Mouse (Mus musculus) small intestine, adult 2 months (tissue): ENCODE results near the gene Khdrbs2. TPM values are rescaled to one million over a fixed set of nuclear protein-coding genes. Genes with fewer than 3 reads are reported as not detected.
"Not testable (repeated sequence)": the region's sequence is repeated elsewhere in the genome, so short reads cannot be mapped to it uniquely, and the experiment has no call there.

ENCODE experiments used
- H3K27ac ChIP-seq: fragments of 200-500 bp; 2 replicates; pipeline ENCODE4 v1.5.1; 2012; ENCODE audit warnings: low read depth, low read length, control low read depth, inconsistent platforms; ENCODE audit not compliant: insufficient read depth
- H3K27me3 ChIP-seq: fragments of 200-500 bp; 2 replicates; pipeline ENCODE4 v1.6.1; 2012; ENCODE audit warnings: mild to moderate bottlenecking, moderate library complexity, low read length, inconsistent platforms; ENCODE audit not compliant: control insufficient read depth, insufficient read depth
- H3K36me3 ChIP-seq: fragments of 200-500 bp; 2 replicates; pipeline ENCODE4 v1.6.1; 2012; ENCODE audit warnings: mild to moderate bottlenecking, low read length, control low read depth, inconsistent platforms; ENCODE audit not compliant: control insufficient read depth, insufficient read depth
- H3K4me1 ChIP-seq: fragments of 200-500 bp; 2 replicates; pipeline ENCODE4 v1.6.1; 2012; ENCODE audit warnings: low read length, inconsistent platforms, mixed read lengths; ENCODE audit not compliant: control insufficient read depth, insufficient read depth, insufficient read length
- H3K4me3 ChIP-seq: fragments of 200-500 bp; 2 replicates; pipeline ENCODE4 v1.5.1; 2012; ENCODE audit warnings: low read depth, mild to moderate bottlenecking, control low read depth, inconsistent platforms, low read length, moderate library complexity
- CTCF ChIP-seq: fragments of 200-500 bp; IDR thresholded peaks from 2 replicates; pipeline ENCODE4 v1.5.1; 2012; ENCODE audit warnings: low read depth, mild to moderate bottlenecking, control low read depth, inconsistent platforms, low read length, moderate library complexity, mixed read lengths; ENCODE audit not compliant: insufficient replicate concordance, insufficient read length; ENCODE audit errors: extremely low read depth
- POLR2A ChIP-seq: fragments of 200-500 bp; IDR thresholded peaks from 2 replicates; pipeline ENCODE4 v1.6.1; 2012; ENCODE audit warnings: low read depth, mild to moderate bottlenecking, control low read depth, inconsistent platforms, low read length, moderate library complexity
- WGBS: fragments of 180-500 bp; shearing (Covaris S2); methylation state at CpG from one replicate; pipeline ENCODE4 v1.1.7; 2018; 5-methylcytosine and 5-hydroxymethylcytosine counted together
- polyA plus RNA-seq: library from polyadenylated mRNA; depleted of rRNA; stranded (reverse); fragments of >200 nt; gene quantifications from 2 replicates; pipeline ENCODE4 v1.2.3, GENCODE M21; 2012

Gene Khdrbs2
- polyA plus RNA-seq, 1 experiment, result not detected

DNA sequence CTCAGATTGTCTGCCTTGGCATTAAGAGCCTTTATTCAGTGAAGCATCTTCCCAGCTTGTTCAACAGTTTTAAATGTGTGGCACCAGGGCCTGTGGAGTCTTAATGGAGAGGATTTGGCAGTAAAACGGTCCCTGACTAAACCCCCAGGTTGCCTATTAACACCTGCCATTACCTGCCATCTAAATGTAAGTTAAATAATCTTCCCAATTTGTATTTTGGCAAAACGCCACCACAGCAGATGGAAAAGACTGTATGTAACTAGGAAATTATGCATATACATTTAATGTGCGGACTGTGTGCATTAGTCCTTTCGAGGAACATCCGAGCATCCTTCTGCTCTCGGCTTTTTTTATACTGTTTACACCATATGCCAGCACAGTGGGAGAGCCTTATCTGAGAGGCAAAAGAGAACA, 290.6 kb downstream of the Khdrbs2 start:
- no peak for TF ChIP-seq POLR2A
- TF ChIP-seq CTCF, result no peak
- H3K4me1 ChIP-seq, result no peaks in the 10 kb centered on the region
- no peaks in the 10 kb centered on the region for H3K27me3 ChIP-seq
- WGBS, result 78% methylated on average over 6 of the region's 6 CpGs
- H3K27ac ChIP-seq, result no peak overlapping the region
- H3K36me3 ChIP-seq, result no peaks in the 10 kb centered on the region
- H3K4me3 ChIP-seq, result no peak overlapping the region

DNA sequence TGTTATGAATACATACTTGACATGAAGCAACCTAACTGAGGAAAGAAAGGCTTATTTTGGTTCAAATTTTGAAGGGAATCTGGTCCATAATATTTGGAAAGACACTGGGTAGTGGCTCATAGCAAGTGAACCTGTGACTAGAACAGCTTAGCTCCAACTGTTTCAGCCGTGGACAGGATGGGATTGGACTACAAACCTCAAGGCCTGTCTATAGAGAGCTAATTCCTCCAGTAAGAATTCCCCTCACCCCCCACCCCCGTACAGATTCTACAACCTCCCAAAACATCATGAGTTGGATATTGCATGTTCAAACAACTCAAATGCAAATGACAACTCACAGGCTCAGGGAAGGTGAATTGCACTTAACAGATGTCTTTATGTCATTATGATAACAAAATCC, 298.5 kb downstream of the Khdrbs2 start:
- WGBS, result 65% methylated on average over 2 of the region's 2 CpGs
- no peaks in the 10 kb centered on the region for H3K4me1 ChIP-seq
- H3K27ac ChIP-seq, result no peak overlapping the region
- no peaks in the 10 kb centered on the region for H3K27me3 ChIP-seq
- no peak overlapping the region for H3K4me3 ChIP-seq
- TF ChIP-seq POLR2A (no peak), CTCF (no peak)
- H3K36me3 ChIP-seq, result no peaks in the 10 kb centered on the region

DNA sequence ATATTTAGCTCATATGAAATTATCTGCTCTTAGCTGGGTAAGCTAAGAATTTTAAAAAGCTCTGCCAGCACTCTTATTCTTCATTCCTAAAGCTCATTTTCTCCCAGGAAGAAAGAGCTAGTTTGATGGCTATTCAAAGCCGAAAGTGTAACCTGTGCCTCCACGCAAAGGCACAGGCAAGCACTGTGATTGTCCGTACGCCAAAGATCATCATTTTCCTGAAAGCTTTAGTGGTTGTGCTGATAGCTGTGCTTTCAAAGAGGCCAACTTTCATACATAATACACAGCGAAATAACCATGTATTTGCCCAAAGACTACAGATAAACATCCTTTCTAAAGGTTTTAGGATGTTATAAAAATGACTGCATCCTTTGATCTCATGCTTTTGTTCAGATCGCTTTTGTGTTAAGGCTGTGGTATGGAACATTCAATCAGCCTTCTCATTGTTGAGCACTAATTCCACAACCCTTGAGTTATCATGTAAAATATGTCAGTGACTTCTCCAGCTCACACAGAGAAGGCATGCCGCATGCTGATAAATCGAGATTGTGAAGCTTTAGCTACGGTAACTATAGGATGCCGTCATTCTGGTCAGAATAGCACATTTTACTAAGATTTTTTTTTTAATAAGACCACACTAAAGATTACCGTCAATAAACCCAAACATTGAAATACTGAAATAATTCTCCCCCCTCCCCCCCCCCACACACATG, 299.1 kb downstream of the Khdrbs2 start:
- H3K27ac ChIP-seq, result no peak overlapping the region
- no peaks in the 10 kb centered on the region for H3K4me1 ChIP-seq
- WGBS, result 89% methylated on average over 11 of the region's 11 CpGs
- TF ChIP-seq CTCF (no peak), POLR2A (no peak)
- no peaks in the 10 kb centered on the region for H3K36me3 ChIP-seq
- no peak overlapping the region for H3K4me3 ChIP-seq
- no peaks in the 10 kb centered on the region for H3K27me3 ChIP-seq

DNA sequence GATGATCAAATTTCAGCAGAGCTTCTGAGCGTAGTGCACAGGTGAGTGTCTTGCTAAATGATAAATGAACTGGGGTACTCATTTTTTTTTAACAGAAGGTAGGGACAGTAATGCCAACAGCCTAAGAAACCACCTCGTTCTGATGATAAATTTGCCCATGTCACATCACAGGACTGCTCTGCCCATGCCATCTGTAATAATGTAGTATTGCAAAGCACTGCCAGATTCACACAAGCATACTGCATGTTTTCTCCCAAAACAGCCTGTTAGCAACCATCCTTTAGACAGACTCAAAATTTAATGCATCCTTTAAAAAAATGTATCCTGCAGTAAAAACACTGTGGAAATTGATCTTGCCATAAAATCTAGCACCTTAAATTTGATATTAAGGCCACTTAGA, 315.4 kb downstream of the Khdrbs2 start:
- H3K4me1 ChIP-seq, result no peaks in the 10 kb centered on the region
- H3K27ac ChIP-seq, result no peak overlapping the region
- H3K36me3 ChIP-seq, result no peaks in the 10 kb centered on the region
- 70% methylated on average over 2 of the region's 2 CpGs for WGBS
- TF ChIP-seq POLR2A (no peak), CTCF (no peak)
- H3K4me3 ChIP-seq, result no peak overlapping the region
- H3K27me3 ChIP-seq, result no peaks in the 10 kb centered on the region

DNA sequence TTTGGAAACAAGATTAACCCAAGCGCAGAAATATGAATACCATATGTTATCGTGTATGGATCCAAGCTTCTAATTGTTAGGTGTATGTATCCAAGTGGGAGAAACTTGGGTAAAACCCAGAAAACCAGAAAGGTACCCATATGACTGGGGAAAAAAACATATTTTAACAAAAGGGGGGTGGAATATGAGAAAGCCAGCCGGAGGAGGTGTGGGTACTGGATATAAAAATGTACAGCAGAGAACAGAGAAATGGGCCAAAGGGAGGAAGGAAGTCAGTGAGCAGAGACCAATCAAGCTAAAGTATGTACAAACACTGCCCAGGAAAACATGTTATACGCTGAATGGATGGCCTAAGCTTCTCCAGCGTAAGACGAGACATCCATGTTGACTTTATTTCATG, 330.9 kb downstream of the Khdrbs2 start:
- no peak overlapping the region for H3K4me3 ChIP-seq
- no peak overlapping the region for H3K27ac ChIP-seq
- H3K4me1 ChIP-seq, result no peaks in the 10 kb centered on the region
- 91% methylated on average over 6 of the region's 6 CpGs for WGBS
- no peak for TF ChIP-seq POLR2A
- no peak for TF ChIP-seq CTCF
- no peaks in the 10 kb centered on the region for H3K36me3 ChIP-seq
- no peaks in the 10 kb centered on the region for H3K27me3 ChIP-seq

DNA sequence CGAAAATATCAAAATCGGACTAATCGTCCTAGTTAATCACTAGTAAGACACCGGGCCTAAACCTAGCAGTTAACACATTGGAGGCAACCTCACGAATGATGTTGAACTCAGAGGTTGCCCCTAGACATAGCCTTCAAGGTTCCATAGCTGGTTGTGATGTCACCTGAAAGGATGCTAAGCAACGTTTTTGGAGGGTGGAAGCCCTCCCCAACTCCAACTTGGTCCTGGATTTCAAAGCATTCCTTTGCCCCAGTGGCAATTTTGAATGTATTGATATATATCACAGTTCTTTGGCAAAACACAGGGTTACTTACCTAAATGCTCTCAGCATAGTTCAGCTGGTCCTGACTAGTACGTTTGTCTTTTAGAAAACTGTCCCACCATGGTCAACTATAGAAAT, 374.7 kb downstream of the Khdrbs2 start, which contains the start of gene Gm5415:
Gene Gm5415 (minus strand): TSS at position 101 of the 400 bp plus-strand sequence.
- H3K27ac ChIP-seq, H3K4me3 ChIP-seq: not testable (repeated sequence)
- WGBS, result 57% methylated on average over 2 of the region's 7 CpGs

DNA sequence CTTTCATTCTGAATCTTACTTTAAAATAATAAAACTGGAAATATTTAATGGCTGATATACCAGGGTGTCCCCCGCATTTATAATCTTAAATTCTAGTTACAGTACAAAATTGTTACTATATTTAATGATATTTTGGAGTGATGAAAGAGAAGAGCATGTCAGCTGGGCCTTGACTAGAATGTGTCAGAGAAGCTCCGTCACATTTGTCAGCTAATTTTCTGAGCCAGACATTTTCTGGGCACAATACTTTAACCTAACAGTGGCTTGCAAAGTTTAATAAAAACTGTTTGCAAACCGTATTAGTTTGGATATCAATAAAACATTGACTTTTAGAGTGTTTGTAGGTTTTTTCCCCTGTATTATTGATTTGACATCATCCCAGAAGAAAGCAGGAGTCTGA, 380.9 kb downstream of the Khdrbs2 start:
- TF ChIP-seq CTCF (no peak), POLR2A (no peak)
- H3K27me3 ChIP-seq, result no peaks in the 10 kb centered on the region
- no peaks in the 10 kb centered on the region for H3K36me3 ChIP-seq
- H3K27ac ChIP-seq, result no peak overlapping the region
- no peak overlapping the region for H3K4me3 ChIP-seq
- H3K4me1 ChIP-seq, result no peaks in the 10 kb centered on the region
- 83% methylated on average over 3 of the region's 3 CpGs for WGBS

More for the DNA sequence above, 374.7 kb downstream of the Khdrbs2 start, which contains the start of gene Gm5415:
- not testable (repeated sequence) for H3K4me1 ChIP-seq, H3K36me3 ChIP-seq, H3K27me3 ChIP-seq

DNA sequence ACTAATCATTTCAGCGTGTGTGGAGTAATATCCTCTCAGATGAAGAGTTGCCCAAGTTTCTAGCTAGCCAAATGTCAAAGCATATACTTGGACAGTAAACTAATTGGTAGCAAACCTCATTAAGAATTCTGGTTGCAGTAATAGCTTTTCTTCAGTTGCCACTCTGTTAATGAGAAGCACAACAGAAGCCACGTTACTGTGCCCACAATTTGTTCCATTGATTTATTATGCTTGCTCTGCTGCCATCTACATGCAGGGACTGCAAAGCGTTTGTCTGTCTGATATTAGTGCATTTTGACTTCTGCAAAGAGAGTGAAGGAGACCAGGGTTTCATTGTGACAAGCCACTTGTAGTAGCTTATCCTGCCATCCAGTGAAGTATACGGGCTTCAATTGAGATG, 381.4 kb downstream of the Khdrbs2 start:
- H3K4me1 ChIP-seq, result no peaks in the 10 kb centered on the region
- H3K36me3 ChIP-seq, result no peaks in the 10 kb centered on the region
- H3K27me3 ChIP-seq, result no peaks in the 10 kb centered on the region
- no peak overlapping the region for H3K4me3 ChIP-seq
- no peak overlapping the region for H3K27ac ChIP-seq
- 50% methylated on average over 4 of the region's 4 CpGs for WGBS
- TF ChIP-seq CTCF (no peak), POLR2A (no peak)
